Mouse (Mus musculus) stomach, postnatal 0 days (tissue): ENCODE measurements at regions not wholly inside any gene's neighbourhood (a gene's known extent, or its start where the extent isn't known, plus 50 kb on each side); places are given as distances from the start of the nearest gene placed in this dataset.

Experiments used
- CTCF ChIP-seq: IDR thresholded peaks from 2 replicates; pipeline ENCODE4 v1.5.1; 2016; ENCODE audit warnings: antibody characterized with exemption, low read depth, mild to moderate bottlenecking, moderate library complexity
- EP300 ChIP-seq: optimal IDR thresholded peaks from 2 replicates; pipeline ENCODE3; 2016; ENCODE audit warnings: antibody characterized with exemption

DNA sequence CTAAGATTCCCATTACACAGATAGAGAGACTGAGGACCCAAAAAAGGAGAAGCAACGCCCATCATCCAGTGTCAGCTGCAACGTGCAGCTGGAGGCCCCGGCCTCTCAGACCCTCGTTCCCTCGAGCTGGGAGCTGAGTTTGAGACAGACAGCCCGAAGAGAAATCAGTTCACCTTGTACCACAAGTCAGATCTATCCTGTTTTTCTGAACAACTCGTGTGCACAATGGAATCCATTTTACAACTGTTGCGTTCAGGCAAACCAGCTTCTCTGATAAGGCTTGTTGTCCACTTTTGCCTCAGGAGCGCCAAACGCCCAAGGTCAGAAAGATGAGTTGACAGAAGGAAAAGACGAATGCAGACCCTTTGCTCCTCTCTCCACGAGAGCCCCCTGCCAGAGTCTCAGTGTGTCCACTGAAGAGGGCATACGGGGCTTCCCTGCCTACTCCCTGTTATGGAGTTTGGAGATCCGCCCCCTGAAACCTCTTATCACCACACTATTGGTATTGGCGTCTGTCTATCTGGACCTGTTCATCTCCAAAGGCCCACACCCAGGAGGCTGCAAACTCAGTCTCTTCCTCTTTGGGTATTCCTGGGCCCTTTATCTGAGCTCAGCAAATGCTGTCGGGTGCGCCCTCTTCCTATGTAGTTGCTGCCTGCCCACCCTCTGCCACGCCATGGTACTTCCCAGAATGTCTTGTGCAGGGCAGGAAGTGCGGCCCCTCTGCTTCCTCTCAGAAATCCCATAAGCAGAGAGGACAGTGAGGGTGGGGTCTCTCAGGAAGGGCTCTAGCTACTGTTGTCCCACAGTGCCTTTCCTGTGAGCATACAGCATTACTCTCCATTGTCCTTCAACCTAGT lies 57.7 kb upstream of the Zmiz1 start:
- TF ChIP-seq CTCF (no peak), EP300 (no peak)
